ENCODE assay signal across 8 mouse cellular contexts in the genomic region with DNA sequence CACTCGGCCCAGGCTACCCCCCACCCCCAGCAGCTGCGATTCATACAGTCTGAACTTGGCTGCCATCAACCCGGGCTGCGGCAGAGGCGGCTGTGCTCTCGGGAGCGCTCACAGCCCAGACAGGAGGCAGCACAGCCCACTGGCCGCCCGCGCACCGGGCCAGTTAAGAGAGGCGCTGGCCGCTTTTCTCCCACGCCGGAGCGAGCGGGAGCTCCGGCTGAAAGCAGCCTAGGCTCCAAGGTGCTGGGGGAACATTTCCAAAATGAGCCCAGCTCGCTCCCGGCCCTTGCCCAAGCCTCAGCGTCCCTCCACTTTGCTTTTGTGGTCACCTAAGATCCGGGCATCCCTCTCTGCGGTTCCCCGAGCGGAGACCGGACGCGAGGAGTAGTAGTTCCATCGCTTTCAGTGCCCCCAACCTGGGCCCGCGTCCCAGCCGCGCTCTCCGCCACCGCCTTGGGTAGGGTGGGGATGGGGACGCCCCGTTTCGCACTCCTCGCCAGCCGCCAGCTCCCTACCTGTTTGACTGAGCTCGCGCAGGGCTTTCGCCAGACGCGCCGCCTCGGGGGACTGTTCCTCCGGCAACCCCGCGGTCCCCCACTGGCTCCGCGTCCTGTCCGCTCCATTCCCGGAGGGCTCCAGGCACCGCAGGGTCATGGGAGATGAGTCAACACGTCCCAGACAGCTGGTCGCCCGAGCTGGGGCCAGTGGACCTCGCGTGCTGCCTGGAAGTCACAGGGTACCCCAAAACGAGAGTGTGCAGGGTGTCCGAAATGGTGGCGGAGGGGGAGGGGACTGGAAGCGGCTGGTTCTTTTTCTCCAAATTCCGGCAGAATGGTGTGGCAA. TPM values are rescaled to one million over a fixed set of nuclear protein-coding genes. Genes with fewer than 3 reads are reported as not detected.
DNase-seq lines count a peak whose midpoint lies in the region; ATAC-seq and TF ChIP-seq lines count a peak whose summit lies in the region.

No protein-coding gene starts in this region.

- no peaks in the 10 kb centered on the region for H3K27me3 ChIP-seq in hindbrain, embryonic 15.5 days
- H3K27me3 ChIP-seq in limb, embryonic 10.5 days (ENCODE audit: low read depth, poor library complexity, severe bottlenecking) = peaks cover 38% of the 10 kb centered on the region
- H3K27me3 ChIP-seq in midbrain, embryonic 13.5 days = peaks cover 14% of the 10 kb centered on the region
- no peaks in the 10 kb centered on the region; the same call in 1 of the 2 replicates for H3K27me3 ChIP-seq in stomach, embryonic 16.5 days (ENCODE audit: control insufficient read depth, insufficient read depth, low read length)

- peak overlapping the region; percentile 88 for H3K9ac ChIP-seq in hindbrain, embryonic 15.5 days
- peak overlapping the region; percentile 76 for H3K9ac ChIP-seq in midbrain, embryonic 13.5 days (replicated peaks)
- H3K9ac ChIP-seq in stomach, embryonic 16.5 days (ENCODE audit: low read length) = peak overlapping the region; percentile 85

- ATAC-seq in hindbrain, embryonic 15.5 days (ENCODE audit: low FRiP score, low read depth) = no peak
- ATAC-seq in midbrain, embryonic 13.5 days = peak; percentile 3; the same call in 1 of the 2 replicates
- no peak for ATAC-seq in stomach, embryonic 16.5 days (ENCODE audit: insufficient read depth, low FRiP score)

- H3K4me3 ChIP-seq in bone marrow macrophage, adult 2 months (ENCODE audit: insufficient read depth, low read length) = peak overlapping the region; percentile 27
- peak overlapping the region; percentile 80 for H3K4me3 ChIP-seq in hindbrain, embryonic 15.5 days
- peak overlapping the region; percentile 67 for H3K4me3 ChIP-seq in limb, embryonic 10.5 days
- peak overlapping the region; percentile 83 for H3K4me3 ChIP-seq in midbrain, embryonic 13.5 days (replicated peaks)
- H3K4me3 ChIP-seq in stomach, embryonic 16.5 days (replicated peaks; ENCODE audit: low read length) = peak overlapping the region; percentile 78

- TF ChIP-seq POLR2A in bone marrow macrophage, adult 2 months (IDR thresholded peaks at IDR 0.05; ENCODE audit: borderline replicate concordance, low read depth, low read length) = no peak

- peak overlapping the region; percentile 99 for H3K4me2 ChIP-seq in hindbrain, embryonic 15.5 days
- H3K4me2 ChIP-seq in midbrain, embryonic 13.5 days (replicated peaks) = peak overlapping the region; percentile 97
- peak overlapping the region; percentile 97 for H3K4me2 ChIP-seq in stomach, embryonic 16.5 days (ENCODE audit: low read depth, low read length)

- intact Hi-C loops in heart, postnatal 25 days (cut with DNase I) = loop anchor here (2.0 to 5.0 kb wide), 4 partner anchors 16 to 197 kb away; no protein-coding TSS in a partner anchor

- H3K9me3 ChIP-seq in hindbrain, embryonic 15.5 days = no peaks in the 10 kb centered on the region
- no peaks in the 10 kb centered on the region for H3K9me3 ChIP-seq in limb, embryonic 10.5 days (replicated peaks)
- no peaks in the 10 kb centered on the region for H3K9me3 ChIP-seq in midbrain, embryonic 13.5 days
- no peaks in the 10 kb centered on the region for H3K9me3 ChIP-seq in stomach, embryonic 16.5 days (replicated peaks; ENCODE audit: control insufficient read depth, low read length)

- H3K4me1 ChIP-seq in bone marrow macrophage, adult 2 months (ENCODE audit: control insufficient read depth, insufficient read depth, low read length) = peaks cover 3% of the 10 kb centered on the region; the same call in 1 of the 2 replicates
- peaks cover 30% of the 10 kb centered on the region for H3K4me1 ChIP-seq in hindbrain, embryonic 15.5 days (replicated peaks)
- H3K4me1 ChIP-seq in limb, embryonic 10.5 days = peaks cover 37% of the 10 kb centered on the region
- peaks cover 15% of the 10 kb centered on the region for H3K4me1 ChIP-seq in midbrain, embryonic 13.5 days (replicated peaks)
- H3K4me1 ChIP-seq in stomach, embryonic 16.5 days (ENCODE audit: control insufficient read depth, insufficient read depth, low read length) = peaks cover 14% of the 10 kb centered on the region

- TF ChIP-seq CTCF in bone marrow macrophage, adult 2 months (IDR thresholded peaks at IDR 0.05; ENCODE audit: low read depth, low read length) = no peak

- H3K27ac ChIP-seq in bone marrow macrophage, adult 2 months (ENCODE audit: insufficient read depth, low read depth, low read length) = no peak overlapping the region
- peak overlapping the region; percentile 92 for H3K27ac ChIP-seq in hindbrain, embryonic 15.5 days (replicated peaks)
- peak overlapping the region; percentile 90 for H3K27ac ChIP-seq in limb, embryonic 10.5 days
- H3K27ac ChIP-seq in midbrain, embryonic 13.5 days = peak overlapping the region; percentile 92
- no peak overlapping the region for H3K27ac ChIP-seq in stomach, embryonic 16.5 days (ENCODE audit: low read length)

- DNase-seq in heart, adult 18-20 months = peak; percentile 61 to 70
- no peak for DNase-seq in heart, postnatal 25 days (ENCODE audit: low spot score)
- peak; percentile 51 for DNase-seq in forelimb bud, embryonic 11.5 days (ENCODE audit: low read depth, low spot score)
- DNase-seq in limb, embryonic 10.5 days (ENCODE audit: low spot score) = peak; percentile 83

- H3K36me3 ChIP-seq in hindbrain, embryonic 15.5 days = peaks cover 5% of the 10 kb centered on the region
- H3K36me3 ChIP-seq in limb, embryonic 10.5 days = no peaks in the 10 kb centered on the region
- peaks cover 8% of the 10 kb centered on the region; the same call in 1 of the 2 replicates for H3K36me3 ChIP-seq in midbrain, embryonic 13.5 days
- no peaks in the 10 kb centered on the region for H3K36me3 ChIP-seq in stomach, embryonic 16.5 days (ENCODE audit: control insufficient read depth, insufficient read depth, low read length)

- WGBS in hindbrain, embryonic 15.5 days = under 1% methylated on average over 60 of the region's 65 CpGs
- under 1% methylated on average over 65 of the region's 65 CpGs for WGBS in limb, embryonic 10.5 days
- WGBS in midbrain, embryonic 13.5 days = under 1% methylated on average over 65 of the region's 65 CpGs
- WGBS in stomach, embryonic 16.5 days = under 1% methylated on average over 64 of the region's 65 CpGs

RNA-seq across cellular contexts. Expression of a gene that starts 2.4 kb away (rescaled TPM):
- 10 to 100 TPM; 34.3 to 39.3 TPM for total RNA-seq in heart, adult 18-20 months (2021)
- 10 to 100 TPM; 46.3 to 59.1 TPM for total RNA-seq in heart, postnatal 25 days (2021)
- polyA plus RNA-seq in bone marrow macrophage, adult 2 months (2012; ENCODE audit: insufficient read depth, insufficient read length, missing spikeins) = 0.19 and 0.74 TPM in 2 replicates
- polyA plus RNA-seq in hindbrain, embryonic 15.5 days (2015; fragmentation: Nextera tagmentation; extraction: Ambion mirVana) = 108 and 118 TPM in 2 replicates
- polyA plus RNA-seq in limb, embryonic 10.5 days (2016; fragmentation: Nextera tagmentation; extraction: Ambion mirVana) = 34.5 and 40.8 TPM in 2 replicates
- polyA plus RNA-seq in midbrain, embryonic 13.5 days (2015; fragmentation: Nextera tagmentation; extraction: Ambion mirVana) = 88.9 and 96.5 TPM in 2 replicates
- 24.3 and 27.0 TPM in 2 replicates for polyA plus RNA-seq in stomach, embryonic 16.5 days (2015; fragmentation: Nextera tagmentation; extraction: Ambion mirVana)

Comparison
In these comparisons a context has a peak if more than half of its experiments do, and no peak if none do; other contexts are left out.
1. H3K27ac ChIP-seq: peak in hindbrain, embryonic 15.5 days (single experiment), limb, embryonic 10.5 days (single experiment) and midbrain, embryonic 13.5 days (single experiment); none in bone marrow macrophage, adult 2 months (single experiment) and stomach, embryonic 16.5 days (single experiment).
2. H3K4me3 ChIP-seq: peak in every context shown above with its lines; median percentile 83 in midbrain, embryonic 13.5 days; 80 in hindbrain, embryonic 15.5 days; 78 in stomach, embryonic 16.5 days; 67 in limb, embryonic 10.5 days; 27 in bone marrow macrophage, adult 2 months.
3. RNA of a gene that starts 2.4 kb away (polyA plus RNA-seq): 108 to 118 TPM in hindbrain, embryonic 15.5 days, 88.9 to 96.5 TPM in midbrain, embryonic 13.5 days, 34.5 to 40.8 TPM in limb, embryonic 10.5 days and 24.3 to 27.0 TPM in stomach, embryonic 16.5 days; 0.19 to 0.74 TPM in bone marrow macrophage, adult 2 months; every median in the first group is over 10 times any median in the second.
4. Peak in every context shown above with its lines, with median percentiles within 50 percentile points of each other: H3K4me2 ChIP-seq and H3K9ac ChIP-seq.